Mouse (Mus musculus) cerebellum, adult 18-20 months (tissue): Measurements from ENCODE around the gene Tent4b.

Experiments
- DNase-seq, 2 experiments: peaks; one replicate each; pipeline ENCODE4 v3.0.0; 2021

The Tent4b gene

GRCm38 (mm10) chr8:88228800-88229199, 29.8 kb downstream of the Tent4b start:
- DNase-seq, result no peak

- no peak for DNase-seq
These were observed 37.7 kb downstream of the Tent4b start for GRCm38 (mm10) chr8:88236666-88237065.

- no peak for DNase-seq
These were observed 38.6 kb downstream of the Tent4b start for GRCm38 (mm10) chr8:88237606-88238005.

- DNase-seq, result peak in 1 of 2 experiments; percentile 25
These were observed 40.3 kb downstream of the Tent4b start for GRCm38 (mm10) chr8:88239277-88239676.

GRCm38 (mm10) chr8:88241871-88242270, 42.9 kb downstream of the Tent4b start:
- no peak for DNase-seq

GRCm38 (mm10) chr8:88244298-88244697, 45.3 kb downstream of the Tent4b start:
- DNase-seq, result peak; percentile 69 to 74

- peak in 1 of 2 experiments; percentile 32 for DNase-seq
These were observed 53.8 kb downstream of the Tent4b start for GRCm38 (mm10) chr8:88252791-88253190.

- no peak for DNase-seq
These were observed 55.9 kb downstream of the Tent4b start for GRCm38 (mm10) chr8:88254957-88255356.

- DNase-seq, result no peak
These were observed 59.0 kb downstream of the Tent4b start for GRCm38 (mm10) chr8:88258024-88258423.

GRCm38 (mm10) chr8:88258544-88258943, 59.5 kb downstream of the Tent4b start:
- DNase-seq, result no peak

GRCm38 (mm10) chr8:88260466-88260980, 61.5 kb downstream of the Tent4b start:
- DNase-seq, result no peak

GRCm38 (mm10) chr8:88262831-88263635, 64.0 kb downstream of the Tent4b start:
- no peak for DNase-seq

- DNase-seq, result no peak
These were observed 66.5 kb downstream of the Tent4b start for GRCm38 (mm10) chr8:88265511-88265910.

- DNase-seq, result peak; percentile 78 to 85
These were observed 67.3 kb downstream of the Tent4b start for GRCm38 (mm10) chr8:88266170-88266800.

- DNase-seq, result no peak
These were observed 67.9 kb downstream of the Tent4b start for GRCm38 (mm10) chr8:88266801-88267403.

- DNase-seq, result no peak
These were observed 70.3 kb downstream of the Tent4b start for GRCm38 (mm10) chr8:88269107-88269875.

- no peak for DNase-seq
These were observed 71.1 kb downstream of the Tent4b start for GRCm38 (mm10) chr8:88270086-88270485.

GRCm38 (mm10) chr8:88272231-88273050, 73.4 kb downstream of the Tent4b start, which contains the start of gene Adcy7:
Gene Adcy7 (plus strand): TSS chr8:88272403.
- DNase-seq, result peak; percentile 59 to 83

- no peak for DNase-seq
These were observed 74.0 kb downstream of the Tent4b start for GRCm38 (mm10) chr8:88273051-88273430.

GRCm38 (mm10) chr8:88274090-88274489, 75.1 kb downstream of the Tent4b start:
- no peak for DNase-seq

- no peak for DNase-seq
These were observed 80.2 kb downstream of the Tent4b start for GRCm38 (mm10) chr8:88279220-88279619.

- DNase-seq, result no peak
These were observed 80.7 kb downstream of the Tent4b start for GRCm38 (mm10) chr8:88279670-88280069.
